Mouse (Mus musculus): Measurements from ENCODE around the gene Peg12. TPM values are rescaled to one million over a fixed set of nuclear protein-coding genes. Genes with fewer than 3 reads are reported as not detected.

Gene Peg12
- 19.5 and 21.6 TPM in 2 replicates for polyA plus RNA-seq (2015; fragmentation: Nextera tagmentation; extraction: Ambion mirVana)

DNA sequence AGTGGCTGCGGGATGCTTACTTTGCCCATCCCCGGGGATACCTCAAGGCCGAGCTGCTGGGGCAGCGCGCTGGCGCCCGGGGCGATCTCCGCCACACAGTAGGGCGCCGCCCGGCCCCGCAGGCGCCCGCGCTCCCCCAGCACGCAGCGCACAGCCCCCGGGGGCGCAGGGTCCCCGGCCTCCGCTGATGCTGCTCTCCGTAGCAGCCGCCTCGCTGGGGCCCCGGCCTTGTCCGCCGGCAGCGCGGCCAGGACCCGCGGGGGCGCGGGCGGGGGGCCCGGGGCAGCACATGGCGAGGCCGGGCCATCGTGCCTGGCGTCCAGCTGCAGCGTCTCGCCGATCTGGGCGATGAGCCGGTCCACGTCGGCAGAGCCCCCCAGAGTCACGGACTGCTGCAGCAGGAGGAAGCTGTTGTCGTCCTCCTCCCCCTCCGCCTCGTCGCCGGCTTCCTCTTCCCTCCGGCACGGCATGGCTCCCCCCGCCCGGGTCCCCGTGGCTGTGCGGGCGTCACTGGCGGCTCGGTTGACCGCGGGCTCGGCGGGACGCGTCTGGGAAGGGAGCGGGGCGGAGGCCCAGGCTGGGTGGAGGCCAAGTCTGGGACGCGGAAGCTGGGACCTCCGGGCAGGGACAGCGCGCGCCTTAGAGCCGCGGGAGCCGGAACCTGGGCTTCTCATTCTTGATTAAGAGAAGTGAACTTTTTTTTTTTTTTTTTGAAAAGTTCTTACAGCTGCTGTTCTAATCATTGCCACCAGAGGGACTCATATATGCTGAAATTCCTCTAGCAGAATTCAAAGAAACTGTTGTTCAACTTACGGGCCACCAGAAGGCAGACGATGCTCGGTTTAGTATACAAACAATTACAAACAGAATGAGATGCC, at the start of gene Peg12:
TSS of gene Peg12 (minus strand) at position 633 of the 878 bp plus-strand sequence.
- Histone ChIP-seq H3K4me1 (replicated peaks) (peaks cover 11% of the 10 kb centered on the region; the same call in 1 of the 2 replicates), H3K4me2 (peak within 1 kb of the TSS; percentile 68), H3K4me3 (peak within 1 kb of the TSS; percentile 61), H3K27me3 (no peaks in the 10 kb centered on the region), H3K27ac (peak within 1 kb of the TSS; percentile 83), H3K36me3 (no peaks in the 10 kb centered on the region), H3K9me3 (0 out of 2 replicates have a peak, but pooled peaks cover 7% of the 10 kb centered on the region), H3K9ac (peak within 1 kb of the TSS; percentile 77)
- WGBS: 19% methylated on average over 67 of the region's 82 CpGs
- ATAC-seq (ENCODE audit: low FRiP score): peak; percentile 71

DNA sequence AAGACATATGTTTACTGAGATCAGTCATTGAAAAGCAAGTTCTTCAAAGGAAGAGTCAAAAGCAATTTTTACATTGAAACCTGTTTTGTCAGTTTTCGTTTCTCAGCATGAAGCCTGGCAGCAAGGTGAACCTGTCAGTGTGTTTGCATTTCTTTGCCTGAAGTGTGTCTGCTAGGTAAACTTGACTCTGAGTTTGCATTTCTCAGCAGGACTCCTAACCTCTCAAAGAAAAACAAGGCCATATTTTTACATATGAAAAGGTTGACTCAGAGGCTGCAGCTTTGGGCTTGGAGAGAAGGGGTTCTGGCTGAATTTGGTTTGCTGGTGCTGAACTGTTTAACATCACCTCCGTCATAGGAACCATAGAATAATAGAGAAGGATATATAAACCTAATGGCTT, 21.8 kb upstream of the Peg12 start:
- Histone ChIP-seq H3K4me1 (replicated peaks) (no peaks in the 10 kb centered on the region), H3K27me3 (no peaks in the 10 kb centered on the region), H3K4me2 (no peak overlapping the region), H3K9ac (no peak overlapping the region), H3K36me3 (no peaks in the 10 kb centered on the region), H3K27ac (no peak overlapping the region), H3K4me3 (no peak overlapping the region), H3K9me3 (peaks cover 2% of the 10 kb centered on the region)
- no peak for ATAC-seq (ENCODE audit: low FRiP score)
- WGBS: 29% methylated on average over 2 of the region's 2 CpGs

DNA sequence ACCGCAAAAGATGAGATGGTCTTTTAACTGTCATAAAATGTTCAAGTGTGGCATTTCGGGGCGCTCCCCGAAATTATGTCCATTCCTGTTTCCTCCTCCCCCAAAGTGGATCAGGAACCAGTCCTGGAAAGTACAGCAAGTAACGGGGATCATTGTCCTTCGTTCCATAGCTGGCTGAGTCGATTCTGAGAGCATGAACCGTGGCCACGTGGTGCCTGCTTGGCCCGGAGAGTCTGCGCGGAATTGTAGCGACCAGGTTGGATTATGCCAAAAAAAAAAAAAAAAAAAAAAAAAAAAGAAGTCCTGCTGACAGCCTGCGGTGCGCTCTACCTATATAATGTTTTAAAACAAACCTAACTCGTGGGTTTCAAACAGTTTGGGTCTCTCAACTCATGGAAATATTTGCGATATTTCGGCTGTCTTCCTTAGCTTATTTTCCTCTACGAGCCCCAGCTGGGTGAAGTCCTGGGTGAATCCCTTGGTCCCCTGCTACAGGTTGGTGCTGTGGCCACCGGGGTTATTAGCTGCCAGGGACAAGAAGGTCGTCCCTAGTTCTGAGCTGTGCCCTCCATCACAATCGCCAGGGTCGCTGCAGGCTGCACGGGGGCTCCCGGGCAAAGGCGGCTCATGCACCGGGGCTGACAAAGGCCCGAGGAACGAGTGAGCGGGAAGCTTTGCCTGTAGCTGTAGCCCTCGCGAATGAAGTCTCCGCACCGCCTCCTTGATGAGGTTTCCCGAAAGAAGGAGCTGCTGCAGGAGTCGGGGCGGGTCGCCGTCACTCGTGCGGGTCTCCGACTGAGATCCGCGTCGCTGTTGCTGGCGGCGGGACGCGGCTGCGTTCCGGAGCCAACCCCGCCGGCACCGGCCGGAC, 1.1 kb downstream of the Peg12 start:
- no peaks in the 10 kb centered on the region for H3K36me3 ChIP-seq
- 27% methylated on average over 55 of the region's 55 CpGs for WGBS
- peak overlapping the region; percentile 61 for H3K4me3 ChIP-seq
- no peaks in the 10 kb centered on the region for H3K27me3 ChIP-seq
- peak overlapping the region; percentile 68 for H3K4me2 ChIP-seq
- peak overlapping the region; percentile 83 for H3K27ac ChIP-seq
- H3K4me1 ChIP-seq (replicated peaks): peaks cover 11% of the 10 kb centered on the region; the same call in 1 of the 2 replicates
- ATAC-seq (ENCODE audit: low FRiP score): peak; percentile 60
- H3K9me3 ChIP-seq: 0 out of 2 replicates have a peak, but pooled peaks cover 7% of the 10 kb centered on the region
- peak overlapping the region; percentile 77 for H3K9ac ChIP-seq

DNA sequence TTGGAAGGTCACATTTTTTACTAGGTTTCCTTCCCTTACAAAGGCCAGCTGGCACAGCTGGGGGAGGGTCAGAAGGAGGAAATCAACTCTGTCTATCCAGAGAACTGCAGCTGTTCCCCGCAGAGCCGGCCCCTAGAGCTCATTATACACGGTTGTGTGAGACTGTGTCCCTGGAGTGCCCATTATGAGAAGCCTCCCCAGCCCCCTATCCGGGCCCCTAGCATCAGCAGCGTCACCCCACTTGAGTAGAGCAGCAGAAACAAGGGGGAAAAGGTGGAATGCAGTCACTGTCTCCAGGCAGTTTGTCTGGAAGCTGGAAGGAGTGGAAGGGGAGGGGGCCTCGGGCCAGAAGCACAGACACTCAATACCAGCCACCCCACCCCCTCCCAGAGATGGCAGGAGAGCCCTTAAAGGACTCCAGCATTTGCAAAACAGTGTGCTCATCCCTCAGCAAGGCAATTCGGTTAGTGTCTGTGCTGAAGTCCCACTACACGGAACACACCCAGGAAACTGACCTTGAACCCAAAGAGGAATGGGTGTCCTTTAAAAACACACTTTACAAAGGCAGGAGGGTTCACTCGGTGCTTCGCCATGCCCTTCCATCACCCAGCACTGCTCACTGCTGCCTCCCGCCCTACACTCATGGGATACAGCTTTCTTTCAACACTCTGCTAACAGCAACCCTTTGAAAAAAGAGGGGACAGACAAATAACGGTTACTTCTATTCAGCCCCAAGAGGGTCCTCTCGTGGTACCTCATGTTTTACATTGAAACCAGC, 1.9 kb downstream of the Peg12 start:
- H3K27me3 ChIP-seq: no peaks in the 10 kb centered on the region
- H3K9ac ChIP-seq: peak overlapping the region; percentile 77
- H3K4me3 ChIP-seq: peak overlapping the region; percentile 61
- H3K4me2 ChIP-seq: peak overlapping the region; percentile 68
- 0 out of 2 replicates have a peak, but pooled peaks cover 7% of the 10 kb centered on the region for H3K9me3 ChIP-seq
- no peaks in the 10 kb centered on the region for H3K36me3 ChIP-seq
- peak overlapping the region; percentile 83 for H3K27ac ChIP-seq
- peaks cover 11% of the 10 kb centered on the region; the same call in 1 of the 2 replicates for H3K4me1 ChIP-seq (replicated peaks)
- peak; percentile 64 for ATAC-seq (ENCODE audit: low FRiP score)
- 29% methylated on average over 13 of the region's 13 CpGs for WGBS

DNA sequence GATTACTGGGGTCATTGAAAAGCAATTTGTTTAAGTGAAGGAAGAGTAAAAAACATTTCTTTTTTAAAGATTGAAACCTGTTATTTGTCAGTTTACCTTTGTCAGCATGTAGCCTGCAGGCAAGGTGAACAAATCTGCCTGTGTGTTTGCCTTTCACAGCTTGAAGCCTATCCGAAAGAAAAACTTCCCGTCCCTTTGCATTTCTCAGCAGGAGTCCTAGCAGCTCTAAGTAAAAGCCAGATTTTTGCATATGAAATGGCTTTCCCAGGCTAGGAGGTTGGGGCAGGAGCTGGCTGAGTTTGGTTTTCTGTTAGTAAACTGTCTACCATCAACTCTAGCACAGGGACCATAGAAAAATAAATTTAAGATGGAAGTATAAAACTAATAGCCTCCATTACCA, 12.0 kb downstream of the Peg12 start:
- no peaks in the 10 kb centered on the region for H3K4me1 ChIP-seq (replicated peaks)
- H3K36me3 ChIP-seq: no peaks in the 10 kb centered on the region
- H3K27me3 ChIP-seq: no peaks in the 10 kb centered on the region
- H3K4me2 ChIP-seq: no peak overlapping the region
- no peak overlapping the region for H3K27ac ChIP-seq
- WGBS: 24% methylated on average over 2 of the region's 2 CpGs
- no peak overlapping the region for H3K4me3 ChIP-seq
- no peak overlapping the region for H3K9ac ChIP-seq
- ATAC-seq (ENCODE audit: low FRiP score): no peak
- H3K9me3 ChIP-seq: peaks cover 4% of the 10 kb centered on the region; the same call in 1 of the 2 replicates

DNA sequence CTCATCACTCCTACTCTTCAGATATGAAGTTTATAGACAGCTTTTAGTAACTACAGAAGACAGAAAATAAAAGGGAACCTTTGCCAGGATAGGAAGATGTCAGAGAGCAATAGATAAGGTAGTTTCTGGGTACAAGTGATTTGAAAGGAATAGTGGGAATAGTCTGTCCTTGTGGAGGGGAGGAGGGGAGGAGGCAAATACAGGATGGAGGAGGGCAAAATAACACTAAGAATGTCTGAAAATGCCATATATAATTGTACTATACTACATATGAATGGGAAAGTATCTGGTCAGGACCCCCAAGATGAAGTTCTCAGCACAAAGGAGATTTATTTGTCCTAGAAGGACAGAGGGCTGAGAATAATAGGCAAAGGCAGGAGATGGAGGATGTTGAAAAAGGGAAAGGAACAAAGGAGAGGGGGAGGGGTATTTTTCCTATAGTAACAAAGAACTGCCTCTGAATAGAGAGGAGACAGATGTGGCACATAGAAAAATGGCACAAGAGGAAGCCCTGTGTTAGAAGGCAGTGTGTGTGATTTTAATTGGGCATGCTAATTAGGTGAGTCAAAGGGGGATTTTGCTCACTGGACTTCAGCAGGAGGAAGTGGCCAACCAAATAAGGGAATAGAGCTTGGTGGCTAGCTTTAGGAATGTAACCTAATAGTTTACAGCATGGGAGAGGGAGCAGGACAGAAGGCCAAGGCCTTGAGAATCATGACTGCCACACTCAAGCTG, 18.7 kb downstream of the Peg12 start:
- no peak overlapping the region for H3K4me2 ChIP-seq
- no peaks in the 10 kb centered on the region for H3K4me1 ChIP-seq (replicated peaks)
- H3K9ac ChIP-seq: no peak overlapping the region
- ATAC-seq (ENCODE audit: low FRiP score): peak; percentile 54; the same call in 1 of the 2 replicates
- H3K27me3 ChIP-seq: no peaks in the 10 kb centered on the region
- H3K4me3 ChIP-seq: no peak overlapping the region
- peaks cover 2% of the 10 kb centered on the region; the same call in 1 of the 2 replicates for H3K9me3 ChIP-seq
- H3K36me3 ChIP-seq: no peaks in the 10 kb centered on the region
- 0 out of 2 replicates have a peak overlapping the region, but pooled peaks have one; percentile 25 for H3K27ac ChIP-seq

DNA sequence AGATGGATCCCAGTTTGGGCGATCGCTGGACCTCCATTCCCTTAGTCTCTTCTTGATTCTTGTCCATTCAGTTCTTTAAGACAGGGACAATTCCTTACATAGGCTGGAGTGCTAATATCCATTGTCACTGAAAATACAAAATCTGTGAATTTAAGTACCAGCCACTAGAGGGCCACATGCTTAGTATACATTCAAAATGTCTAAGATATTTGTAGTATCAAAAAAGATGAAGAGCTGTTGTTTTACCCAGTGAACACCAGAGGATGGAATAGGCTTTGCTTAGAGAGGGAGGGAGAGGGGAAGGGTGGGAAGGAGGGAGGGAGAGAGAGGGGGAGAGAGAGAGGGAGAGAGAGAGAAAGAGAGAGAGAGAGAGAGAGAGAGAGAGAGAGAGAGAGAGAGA, 27.9 kb downstream of the Peg12 start:
- no peak for ATAC-seq (ENCODE audit: low FRiP score)
- Histone ChIP-seq H3K27ac (no peak overlapping the region), H3K4me2 (no peak overlapping the region), H3K9ac (no peak overlapping the region), H3K9me3 (no peaks in the 10 kb centered on the region), H3K27me3 (no peaks in the 10 kb centered on the region), H3K4me1 (replicated peaks) (no peaks in the 10 kb centered on the region), H3K4me3 (no peak overlapping the region), H3K36me3 (no peaks in the 10 kb centered on the region)
- 50% methylated on average over 2 of the region's 2 CpGs for WGBS

DNA sequence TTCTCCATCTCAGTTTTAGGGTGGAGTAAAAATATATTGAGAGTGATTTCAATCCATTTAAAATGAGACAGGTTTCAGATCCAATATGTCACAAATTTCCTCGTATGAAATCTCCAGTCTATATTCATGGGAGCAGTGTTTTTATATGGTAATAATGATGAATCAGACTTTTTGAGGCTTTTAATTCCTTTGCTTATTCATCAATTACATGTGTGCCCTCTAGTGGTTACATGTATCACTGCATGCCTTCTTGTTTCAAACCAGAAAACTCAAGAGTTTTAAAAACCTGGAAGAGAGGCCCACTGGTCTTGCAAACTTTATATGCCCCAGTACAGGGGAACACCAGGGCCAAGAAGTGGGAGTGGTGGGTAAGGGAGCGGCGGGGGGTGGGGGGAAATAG, 31.1 kb downstream of the Peg12 start:
- H3K27ac ChIP-seq: no peak overlapping the region
- H3K4me3 ChIP-seq: no peak overlapping the region
- no peaks in the 10 kb centered on the region for H3K9me3 ChIP-seq
- no peak overlapping the region for H3K9ac ChIP-seq
- WGBS: 34% methylated on average over 3 of the region's 3 CpGs
- H3K4me1 ChIP-seq (replicated peaks): no peaks in the 10 kb centered on the region
- no peak for ATAC-seq (ENCODE audit: low FRiP score)
- no peak overlapping the region for H3K4me2 ChIP-seq
- no peaks in the 10 kb centered on the region for H3K27me3 ChIP-seq
- no peaks in the 10 kb centered on the region for H3K36me3 ChIP-seq

DNA sequence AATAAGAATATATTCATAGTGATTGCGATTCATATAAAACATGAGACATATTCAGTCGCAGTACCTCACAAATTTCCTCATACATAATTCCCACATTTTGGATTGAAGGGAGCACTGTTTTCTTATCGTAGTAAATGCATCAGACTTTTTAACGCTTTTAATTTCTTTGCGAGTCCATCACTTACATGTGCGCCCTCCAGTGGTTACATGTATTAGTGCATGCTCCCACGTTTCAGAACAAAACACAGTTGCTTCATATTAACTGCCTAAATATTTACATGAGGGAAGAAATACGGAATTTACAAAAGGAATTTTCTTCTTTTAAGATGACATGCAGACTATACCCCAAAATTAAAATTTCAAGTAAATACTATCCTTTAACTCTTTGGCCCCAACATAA, 36.0 kb downstream of the Peg12 start:
- no peak for ATAC-seq (ENCODE audit: low FRiP score)
- Histone ChIP-seq H3K9me3 (no peaks in the 10 kb centered on the region), H3K4me3 (no peak overlapping the region), H3K4me1 (replicated peaks) (no peaks in the 10 kb centered on the region), H3K36me3 (no peaks in the 10 kb centered on the region), H3K27ac (no peak overlapping the region), H3K9ac (no peak overlapping the region), H3K4me2 (no peak overlapping the region), H3K27me3 (no peaks in the 10 kb centered on the region)
- 21% methylated on average over 8 of the region's 8 CpGs for WGBS

DNA sequence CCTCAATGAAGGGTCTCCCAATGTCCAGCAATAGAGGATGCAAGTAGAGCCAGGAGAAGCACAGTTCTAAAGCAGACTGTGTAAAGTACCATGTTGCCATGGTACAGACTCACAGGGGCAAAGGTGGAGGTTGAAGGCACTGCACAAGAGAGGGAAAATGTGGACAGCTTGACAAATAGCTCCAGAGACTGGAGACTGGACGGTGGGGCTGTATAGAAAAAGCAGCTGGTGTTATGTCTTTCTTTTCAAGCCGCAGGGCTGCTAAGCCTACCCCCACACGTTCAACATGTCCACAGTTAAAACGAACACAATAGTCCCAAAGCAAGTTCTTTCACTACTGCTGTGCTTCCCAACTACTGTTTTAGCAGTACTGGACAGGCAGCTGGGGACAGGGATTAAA, 41.1 kb downstream of the Peg12 start:
- Histone ChIP-seq H3K4me2 (peak overlapping the region; percentile 34), H3K4me3 (peak overlapping the region; percentile 14), H3K27ac (peak overlapping the region; percentile 63; the same call in 1 of the 2 replicates), H3K9me3 (peaks cover 11% of the 10 kb centered on the region; the same call in 1 of the 2 replicates), H3K4me1 (replicated peaks) (no peaks in the 10 kb centered on the region), H3K27me3 (no peaks in the 10 kb centered on the region), H3K9ac (no peak overlapping the region), H3K36me3 (no peaks in the 10 kb centered on the region)
- 40% methylated on average over 4 of the region's 4 CpGs for WGBS
- no peak for ATAC-seq (ENCODE audit: low FRiP score)

DNA sequence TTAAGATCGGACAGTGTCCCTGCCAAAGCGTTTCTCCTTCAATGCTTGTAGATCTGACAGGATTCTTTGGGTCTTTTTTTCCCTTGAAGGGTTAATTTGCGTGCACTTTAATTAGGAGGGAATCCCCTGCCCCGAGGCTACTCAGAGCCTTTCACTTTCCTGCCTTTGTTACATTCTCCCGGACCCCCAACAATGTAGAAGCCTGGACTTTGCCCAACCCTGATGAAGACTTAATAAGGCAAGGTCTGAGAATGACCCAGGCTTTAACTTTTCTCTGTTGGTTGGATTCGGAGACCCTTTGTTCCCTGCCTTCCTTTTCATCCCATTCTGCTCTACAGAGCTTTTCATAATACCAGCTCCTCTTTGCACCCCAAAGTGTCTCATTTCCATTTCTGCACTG, 43.7 kb downstream of the Peg12 start:
- peak; percentile 41 for ATAC-seq (ENCODE audit: low FRiP score)
- Histone ChIP-seq H3K27me3 (no peaks in the 10 kb centered on the region), H3K4me3 (peak overlapping the region; percentile 68), H3K9ac (peak overlapping the region; percentile 70), H3K36me3 (no peaks in the 10 kb centered on the region), H3K4me2 (peak overlapping the region; percentile 49), H3K27ac (peak overlapping the region; percentile 93), H3K9me3 (peaks cover 11% of the 10 kb centered on the region; the same call in 1 of the 2 replicates), H3K4me1 (replicated peaks) (peaks cover 4% of the 10 kb centered on the region; the same call in 1 of the 2 replicates)
- WGBS: 46% methylated on average over 6 of the region's 6 CpGs

Measured in hindbrain, embryonic 13.5 days (tissue).